Mouse (Mus musculus) cortical plate, adult 2 months (tissue): ENCODE measurements around the gene Gm13696.
"Not testable (repeated sequence)": the region's sequence is repeated elsewhere in the genome, so short reads cannot be mapped to it uniquely, and the experiment has no call there.

Experiments
- CTCF ChIP-seq: fragments of 200-500 bp; IDR thresholded peaks from 2 replicates; pipeline ENCODE4 v1.5.1; 2011; ENCODE audit warnings: mild to moderate bottlenecking, control low read depth, low read length; ENCODE audit not compliant: insufficient read depth; ENCODE audit errors: extremely low read depth
- POLR2A ChIP-seq: fragments of 200-500 bp; IDR thresholded peaks from 2 replicates; pipeline ENCODE4 v1.6.1; 2011; ENCODE audit warnings: mild to moderate bottlenecking, low read length, control low read depth; ENCODE audit not compliant: insufficient read depth; ENCODE audit errors: extremely low read depth

DNA sequence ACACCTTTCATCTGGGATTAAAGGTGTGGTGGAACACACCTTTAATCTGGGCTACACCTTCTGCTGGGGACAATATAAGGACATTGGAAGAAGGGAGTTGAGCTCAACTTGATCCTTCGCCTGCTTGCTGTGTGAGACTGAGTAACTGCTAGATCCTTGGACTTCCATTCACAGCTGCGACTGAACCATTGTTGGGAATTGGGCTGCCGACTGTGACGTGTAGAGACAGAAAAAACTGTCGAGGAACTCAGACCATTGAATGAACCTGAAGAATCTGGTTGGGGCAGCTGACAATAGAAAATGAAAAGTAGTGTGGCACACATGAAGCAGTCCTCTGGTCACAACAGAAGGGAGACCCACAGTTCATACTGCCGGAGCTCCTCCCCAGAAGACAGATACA lies 17.5 kb upstream of the Gm13696 start, which contains the start of gene Gm13698:
- TF ChIP-seq CTCF, POLR2A: not testable (repeated sequence)
